Mouse (Mus musculus): ENCODE results near the gene Stfa3. TPM values are rescaled to one million over a fixed set of nuclear protein-coding genes. Genes with fewer than 3 reads are reported as not detected.
"Not testable (repeated sequence)": the region's sequence is repeated elsewhere in the genome, so short reads cannot be mapped to it uniquely, and the experiment has no call there.

The Stfa3 gene
- 0.23 TPM in 1 of 2 replicates, not detected in the other for polyA plus RNA-seq (2012; rRNA removed)

DNA sequence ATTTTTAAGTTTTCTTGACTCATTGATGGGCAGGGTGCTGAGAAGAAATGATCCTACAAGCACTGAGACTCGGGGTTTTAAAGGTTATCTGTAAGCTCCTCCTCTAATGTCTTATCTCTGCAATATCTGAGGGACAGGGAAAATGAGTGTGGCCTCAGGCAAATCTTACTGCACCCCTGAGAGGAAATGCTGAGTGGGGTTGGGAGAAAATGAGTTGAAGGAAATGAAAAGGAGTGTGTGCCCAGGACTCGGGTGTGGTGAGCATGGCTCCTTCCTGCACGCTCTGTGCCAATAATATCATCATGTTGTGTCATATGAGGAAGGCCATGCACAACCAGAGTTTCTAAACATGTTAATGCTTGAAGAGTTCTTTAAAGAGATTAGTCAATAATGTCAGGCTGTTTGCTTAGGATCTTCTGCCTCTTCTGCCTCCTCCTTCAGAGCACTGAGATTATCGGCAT, at the start of gene Stfa3:
TSS of gene Stfa3 (minus strand) at position 51 of the 461 bp plus-strand sequence.
- no peak for DNase-seq (ENCODE audit: low spot score)

DNA sequence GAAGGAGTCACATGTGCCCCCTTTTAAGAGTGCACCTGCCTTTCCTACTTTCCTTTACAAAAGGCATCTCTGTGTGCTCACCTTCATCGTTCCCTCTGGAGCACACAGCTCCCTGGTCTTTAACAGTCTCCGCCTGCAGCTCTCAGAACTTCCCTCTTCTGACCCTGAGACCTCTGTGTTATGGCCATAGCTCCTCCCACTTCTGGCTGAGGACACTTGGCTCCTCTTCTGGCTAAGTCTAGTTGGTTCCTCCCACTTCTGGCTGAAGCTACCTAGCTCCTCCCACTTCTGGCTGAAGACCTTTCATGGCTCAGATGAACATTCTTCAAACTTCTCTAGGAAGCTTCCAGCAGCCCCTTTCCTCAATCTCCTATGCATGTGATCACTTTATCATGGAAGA, 47.1 kb upstream of the Stfa3 start:
- DNase-seq (ENCODE audit: low spot score), result no peak

DNA sequence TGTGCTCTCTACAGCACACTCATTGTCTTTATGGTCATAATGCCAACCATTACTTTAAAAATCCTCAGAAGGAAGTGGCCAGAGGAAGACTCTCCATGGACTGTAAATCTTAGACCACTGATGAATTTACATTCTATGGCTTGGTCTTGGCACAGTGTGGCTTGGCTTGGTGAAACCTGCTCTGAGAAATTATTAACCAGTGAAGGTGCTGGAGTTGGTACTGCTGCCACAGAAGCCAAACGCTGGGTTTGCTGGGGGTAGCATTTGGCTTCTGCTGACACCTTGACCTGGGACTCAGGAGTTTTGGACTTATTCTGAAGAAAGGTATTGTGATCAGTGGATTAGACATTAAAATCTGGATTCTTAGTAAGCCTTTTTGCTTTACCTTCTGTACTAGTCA, 37.2 kb upstream of the Stfa3 start:
- no peak for DNase-seq (ENCODE audit: low spot score)

DNA sequence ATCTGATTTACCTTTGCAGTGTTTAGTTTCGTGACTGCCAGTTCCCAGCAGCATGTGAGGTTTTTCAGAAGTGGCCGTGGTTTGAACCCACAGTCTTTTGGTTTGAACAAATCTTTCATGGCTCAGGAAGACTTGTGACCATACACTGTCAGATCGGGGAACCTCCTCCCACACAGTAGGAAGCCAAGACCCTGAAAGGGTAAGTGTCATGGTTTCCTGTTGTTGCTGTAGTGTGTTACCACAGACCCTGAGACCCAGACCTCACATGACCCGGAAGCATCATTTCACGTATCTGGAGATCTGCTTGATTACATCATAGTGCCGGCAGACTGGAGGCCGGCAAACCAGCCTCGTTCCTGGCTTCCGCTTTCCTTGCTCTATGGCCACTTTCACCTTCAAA, 21.7 kb upstream of the Stfa3 start:
- no peak for DNase-seq (ENCODE audit: low spot score)

DNA sequence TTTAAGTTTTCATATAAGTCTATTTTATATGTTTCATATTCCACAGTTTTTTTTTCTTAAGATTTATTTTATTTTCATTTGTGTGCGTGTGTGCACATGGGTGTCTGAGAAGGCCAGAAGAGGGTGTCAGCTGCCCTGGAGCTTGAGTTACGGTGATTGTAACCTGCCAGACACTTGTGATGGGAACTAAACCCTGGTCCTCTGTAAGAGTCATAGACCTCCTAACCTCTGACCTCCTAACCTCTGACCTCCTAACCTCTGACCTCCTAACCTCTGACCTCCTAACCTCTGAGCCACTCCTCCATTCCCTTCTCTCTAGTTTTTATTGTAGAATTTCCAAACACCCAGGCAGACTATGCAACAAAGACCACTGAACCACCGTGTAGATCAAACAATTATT, 20.3 kb upstream of the Stfa3 start:
- DNase-seq (ENCODE audit: low spot score), result no peak

DNA sequence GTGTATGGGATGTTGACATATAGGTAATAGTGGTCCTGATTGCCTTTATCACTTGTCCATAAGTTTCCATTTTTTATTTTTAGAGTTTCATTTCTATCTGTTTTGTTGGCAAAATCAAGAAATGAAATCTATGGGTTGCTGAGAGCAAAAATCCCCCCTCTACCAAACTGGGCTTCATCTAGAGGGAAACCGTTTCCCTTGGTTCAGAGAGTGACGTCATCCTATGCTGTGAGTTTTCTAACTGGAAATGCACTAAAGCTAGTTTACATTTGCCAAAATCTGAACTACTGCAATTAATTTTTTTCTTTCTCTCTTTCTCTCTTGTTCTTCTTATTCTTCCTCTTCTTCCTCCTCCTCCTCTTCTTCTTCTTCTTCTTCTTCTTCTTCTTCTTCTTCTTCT, 19.7 kb upstream of the Stfa3 start:
- DNase-seq (ENCODE audit: low spot score), result no peak

DNA sequence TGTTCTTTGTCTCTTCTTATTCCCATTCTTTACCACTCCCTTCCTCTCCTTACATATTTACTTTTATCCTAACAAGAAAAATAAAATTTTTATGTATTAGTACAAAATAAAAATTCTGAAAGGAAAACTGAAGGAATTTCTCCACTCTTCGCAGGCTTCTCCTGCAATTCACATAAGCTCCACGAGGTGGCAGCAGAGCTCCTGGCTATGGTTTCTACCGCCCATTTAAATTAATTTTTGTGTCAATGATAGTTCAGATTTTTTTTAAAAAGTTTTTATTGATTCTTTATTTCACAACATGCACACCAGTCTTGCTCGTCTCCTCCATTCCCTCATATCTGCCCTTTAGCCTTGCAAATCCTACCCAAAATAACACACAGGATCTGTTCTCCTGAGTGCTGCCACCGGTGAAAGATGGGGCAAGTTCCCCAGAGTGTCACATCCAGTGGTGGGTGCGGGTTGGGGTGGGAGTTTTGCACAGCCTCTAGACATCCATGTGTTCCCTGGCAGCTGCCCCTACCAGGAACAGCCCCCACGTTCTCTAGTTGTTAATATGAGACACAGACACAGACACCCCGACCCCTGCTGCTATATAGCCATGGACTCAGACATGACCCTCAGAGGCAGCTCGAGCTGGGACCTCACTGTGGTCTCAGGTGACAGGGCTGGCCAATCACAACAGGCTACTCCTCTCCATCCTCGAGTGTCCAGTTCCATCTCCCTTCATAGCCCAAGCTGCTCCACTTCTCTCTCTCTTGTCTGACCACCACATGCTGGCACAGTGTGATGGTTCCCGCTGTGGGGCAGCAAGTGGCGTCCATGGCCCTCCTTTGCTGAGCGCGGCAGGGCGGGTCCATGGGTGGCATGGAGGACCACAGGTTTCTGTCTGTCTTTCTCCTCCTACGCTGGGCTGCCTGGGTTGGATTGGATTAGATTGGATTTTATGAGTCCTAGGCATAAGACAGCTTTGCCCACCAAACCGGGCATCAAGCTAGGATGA, 18.3 kb upstream of the Stfa3 start:
- no peak for DNase-seq (ENCODE audit: low spot score)

DNA sequence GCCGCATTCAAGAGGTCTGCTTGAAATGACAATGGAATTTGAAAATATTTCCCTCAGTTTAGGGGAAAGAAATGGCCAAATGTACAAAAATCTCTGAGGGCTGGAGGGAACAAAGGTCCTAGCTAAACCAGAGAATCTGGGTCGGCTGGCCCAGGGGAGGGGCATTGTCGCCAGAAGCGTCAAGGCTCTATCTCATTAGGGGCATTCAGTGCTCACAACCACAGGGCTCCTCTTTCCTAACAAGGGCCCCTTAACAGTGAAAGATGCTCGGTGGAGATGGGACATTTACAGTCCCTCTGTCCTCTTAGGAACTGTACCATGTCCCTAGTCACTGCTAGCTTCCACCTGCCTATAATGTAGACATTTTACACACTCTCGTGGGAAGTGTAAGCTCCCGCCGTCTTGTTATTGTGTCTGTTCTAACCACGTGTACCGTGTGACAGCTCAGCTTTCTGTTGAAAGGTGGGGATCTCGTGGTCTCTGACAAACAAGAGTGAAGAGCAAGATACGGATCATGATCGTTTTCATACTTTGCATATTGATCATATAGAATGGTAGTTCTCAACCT, 16.0 kb upstream of the Stfa3 start:
- no peak for DNase-seq (ENCODE audit: low spot score)

DNA sequence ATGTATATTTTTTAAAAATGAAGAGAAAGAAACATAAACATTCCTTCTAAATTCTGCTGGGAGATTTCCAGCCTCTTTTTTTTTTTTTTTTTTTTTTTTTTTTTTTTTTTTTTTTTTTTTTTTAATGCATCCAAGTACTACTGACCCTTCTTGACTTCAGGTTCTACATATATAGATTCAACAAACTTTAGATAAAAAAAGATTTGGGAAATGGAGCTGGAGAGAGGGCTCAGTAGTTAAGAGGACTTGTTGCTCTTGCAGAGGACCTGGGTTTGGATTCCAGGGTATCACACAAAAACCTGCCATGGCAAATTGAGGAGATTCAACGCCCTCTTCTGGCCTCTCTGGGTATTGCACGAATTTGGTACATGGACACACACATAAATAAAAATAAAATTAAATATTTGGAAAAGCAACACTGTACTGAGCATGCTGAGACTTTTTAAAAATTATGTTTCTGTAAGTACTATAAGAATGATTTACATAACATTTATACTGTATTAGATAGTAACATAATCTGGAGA, 14.8 kb upstream of the Stfa3 start:
- DNase-seq (ENCODE audit: low spot score), result no peak

DNA sequence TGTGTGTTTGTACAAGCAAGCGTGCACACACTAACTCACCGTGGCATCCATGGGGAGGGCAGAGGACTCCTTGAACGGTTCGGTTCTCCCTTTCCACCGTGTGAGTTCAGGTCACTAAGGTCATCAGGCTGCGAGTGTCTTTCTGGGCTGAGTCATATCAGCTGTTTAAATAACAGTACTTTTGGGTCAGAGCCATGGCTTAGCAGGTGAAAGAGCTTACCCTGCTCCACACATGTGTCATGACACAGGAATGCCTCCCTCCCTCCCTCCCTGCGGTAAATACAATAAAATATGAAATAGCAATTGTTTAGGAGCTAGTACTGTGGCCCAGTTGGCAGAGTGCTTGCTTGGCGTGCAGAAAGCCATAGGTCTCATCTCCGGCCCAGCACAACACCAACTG, 14.2 kb upstream of the Stfa3 start:
- DNase-seq (ENCODE audit: low spot score), result no peak

DNA sequence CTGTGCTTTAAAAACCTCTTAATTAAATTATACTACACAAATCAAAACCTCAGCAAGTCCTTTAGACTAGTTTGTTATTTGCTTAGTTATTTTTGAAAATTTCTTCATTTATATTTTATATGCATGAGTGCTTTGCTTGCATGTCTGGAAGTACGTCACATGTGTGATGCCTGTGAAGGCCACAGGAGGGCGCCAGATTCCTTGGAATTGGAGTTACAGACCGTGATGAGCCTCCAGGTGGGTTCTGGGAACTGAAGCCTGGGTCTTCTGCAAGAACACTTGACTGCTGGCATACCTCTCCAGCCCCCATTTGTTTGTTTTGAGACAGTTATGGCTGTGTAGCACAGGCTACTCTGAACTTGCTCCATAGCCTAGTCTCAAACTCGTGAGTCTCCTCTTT, 13.7 kb upstream of the Stfa3 start:
- no peak for DNase-seq (ENCODE audit: low spot score)

DNA sequence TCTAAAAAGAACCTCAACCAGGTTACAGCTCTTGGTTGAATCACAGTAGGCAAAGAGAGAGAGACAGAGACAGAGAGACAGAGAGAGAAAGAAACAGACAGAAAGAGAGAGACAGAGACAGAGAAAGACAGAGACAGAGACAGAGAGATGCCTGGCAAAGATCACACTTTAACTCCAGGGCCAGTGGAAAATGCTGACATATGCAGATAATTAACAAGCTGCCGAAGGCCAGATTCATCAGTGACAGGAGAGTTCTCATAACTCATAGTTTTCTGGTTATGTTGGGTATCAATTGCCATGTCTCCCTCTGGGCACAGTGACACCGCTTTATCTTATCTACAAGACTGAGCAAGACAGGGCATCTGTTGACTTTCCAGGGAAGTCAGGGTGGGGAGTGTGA, 12.7 kb upstream of the Stfa3 start:
- no peak for DNase-seq (ENCODE audit: low spot score)

DNA sequence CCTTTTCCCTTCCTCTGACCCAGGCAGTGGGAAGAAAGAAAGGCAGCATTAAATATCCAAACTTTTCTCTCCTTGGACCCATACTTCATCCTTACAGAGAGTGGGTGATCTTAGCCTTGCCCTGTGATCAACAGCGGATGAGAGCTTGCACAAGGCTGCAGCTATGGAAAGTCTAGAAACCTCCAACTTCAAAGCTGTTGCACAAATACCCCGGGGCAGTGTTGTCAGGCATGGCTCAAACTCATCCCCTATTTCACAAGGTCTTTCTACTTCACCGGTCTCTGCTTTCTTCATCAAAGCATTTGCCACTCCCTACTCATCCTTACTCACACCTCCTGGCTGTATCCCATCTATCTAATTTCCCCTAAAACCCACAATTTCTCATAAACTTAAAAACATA, 10.2 kb upstream of the Stfa3 start:
- DNase-seq (ENCODE audit: low spot score), result no peak

DNA sequence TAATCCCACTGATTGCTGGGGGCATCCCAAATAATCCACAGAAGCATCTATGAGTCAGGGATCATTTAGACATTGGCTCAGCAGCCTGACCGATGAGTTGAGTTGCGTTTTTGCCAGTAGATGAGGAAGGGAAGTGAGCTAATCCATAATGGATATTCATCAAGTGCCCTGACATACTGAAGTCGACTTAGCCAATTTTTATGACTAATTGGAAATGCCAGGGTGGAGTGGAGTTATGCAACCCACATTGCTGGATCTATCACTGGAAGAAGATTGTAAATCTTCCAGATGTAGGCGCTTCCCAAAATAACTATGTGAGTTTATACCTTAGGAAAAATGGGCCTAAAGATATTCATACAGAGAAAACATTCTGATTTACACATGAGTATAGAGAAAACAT, 8.9 kb upstream of the Stfa3 start:
- no peak for DNase-seq (ENCODE audit: low spot score)

DNA sequence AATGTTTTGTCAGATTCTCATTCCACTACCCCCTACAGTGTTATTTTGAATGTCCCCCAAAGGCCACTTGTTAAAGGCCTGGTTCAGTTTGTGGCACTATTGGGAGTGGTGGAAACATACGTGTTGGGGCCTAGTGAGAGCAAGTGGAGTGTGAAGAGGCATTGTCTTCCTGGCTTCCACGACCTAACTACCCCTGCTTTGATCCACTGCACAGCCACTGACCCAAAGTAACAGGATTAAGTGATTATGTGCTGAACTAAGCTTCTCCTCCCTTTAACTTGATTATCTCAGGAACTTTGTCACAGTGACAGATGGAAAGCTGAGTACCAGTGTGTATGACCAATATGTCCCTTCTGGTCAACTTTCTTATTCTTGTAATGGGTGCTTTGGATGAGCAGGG, 5.2 kb upstream of the Stfa3 start:
- DNase-seq (ENCODE audit: low spot score), result no peak

DNA sequence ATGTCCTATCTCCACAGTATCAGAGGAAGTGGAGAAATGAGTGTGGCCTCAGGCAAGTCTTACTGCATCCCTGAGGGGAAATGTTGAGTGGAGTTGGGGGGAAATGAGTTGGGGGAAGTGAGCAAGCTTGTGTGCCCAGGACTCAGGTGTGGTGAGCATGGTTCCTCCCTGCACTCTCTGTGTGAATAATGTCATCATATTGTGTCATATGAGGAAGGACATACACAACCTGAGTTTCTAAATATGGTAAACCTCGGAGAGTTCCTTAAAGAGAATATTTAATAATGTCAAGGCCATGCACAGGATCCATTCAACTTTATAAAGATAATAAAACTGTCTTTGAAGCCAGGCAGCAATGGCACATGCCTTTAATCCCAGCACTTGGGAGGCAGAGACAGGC, 34.2 kb downstream of the Stfa3 start:
- not testable (repeated sequence) for DNase-seq (ENCODE audit: low spot score)

DNA sequence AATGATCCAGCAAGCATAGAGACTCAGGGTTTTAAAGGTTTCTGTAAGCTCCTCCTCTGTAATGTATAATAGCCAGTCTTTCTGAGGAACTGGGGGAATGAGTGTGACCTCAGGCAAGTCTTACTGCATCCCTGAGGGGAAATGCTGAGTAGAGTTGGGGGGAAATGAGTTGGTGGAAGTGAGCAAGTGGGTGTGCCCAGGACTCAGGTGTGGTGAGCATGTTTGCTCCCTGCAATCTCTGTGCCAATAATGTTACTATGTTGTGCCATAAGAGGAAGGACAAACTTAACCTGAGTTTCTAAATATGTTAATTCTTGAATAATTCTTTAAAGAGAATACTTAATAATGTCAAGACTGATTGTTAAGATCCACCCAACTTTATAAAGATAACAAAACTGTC, 46.8 kb downstream of the Stfa3 start, which contains the start of gene Stfa2:
TSS of gene Stfa2 (minus strand) at position 101 of the 400 bp plus-strand sequence.
- no peak for DNase-seq (ENCODE audit: low spot score)

Other genes with a start within 250 kb of the Stfa3 start
- not detected in 2 replicates for gene Gm5416, start 245.0 kb downstream of the Stfa3 start, polyA plus RNA-seq (2012; rRNA removed)
- gene 2010005H15Rik, start 233.9 kb downstream of the Stfa3 start, polyA plus RNA-seq (2012; rRNA removed), result 0.15 TPM in 1 of 2 replicates, not detected in the other
- not detected in 2 replicates for gene Stfa1, start 178.4 kb downstream of the Stfa3 start, polyA plus RNA-seq (2012; rRNA removed)
- not detected in 2 replicates for gene BC117090, start 121.1 kb downstream of the Stfa3 start, polyA plus RNA-seq (2012; rRNA removed)
- gene BC100530, start 87.6 kb downstream of the Stfa3 start, polyA plus RNA-seq (2012; rRNA removed), result not detected in 2 replicates
- gene Stfa2, start 46.9 kb downstream of the Stfa3 start, polyA plus RNA-seq (2012; rRNA removed), result not detected in 2 replicates
- 0.01 and 0.06 TPM in 2 replicates for gene Casr, start 106.7 kb upstream of the Stfa3 start, polyA plus RNA-seq (2012; rRNA removed)
- 3.9 and 5.1 TPM in 2 replicates for gene Cd86, start 210.7 kb upstream of the Stfa3 start, polyA plus RNA-seq (2012; rRNA removed)
- 37.2 and 43.2 TPM in 2 replicates for gene Ildr1, start 238.6 kb upstream of the Stfa3 start, polyA plus RNA-seq (2012; rRNA removed)

All from urinary bladder, adult 2 months (tissue).